Mouse (Mus musculus): ENCODE results near the gene Galnt16.

DNA sequence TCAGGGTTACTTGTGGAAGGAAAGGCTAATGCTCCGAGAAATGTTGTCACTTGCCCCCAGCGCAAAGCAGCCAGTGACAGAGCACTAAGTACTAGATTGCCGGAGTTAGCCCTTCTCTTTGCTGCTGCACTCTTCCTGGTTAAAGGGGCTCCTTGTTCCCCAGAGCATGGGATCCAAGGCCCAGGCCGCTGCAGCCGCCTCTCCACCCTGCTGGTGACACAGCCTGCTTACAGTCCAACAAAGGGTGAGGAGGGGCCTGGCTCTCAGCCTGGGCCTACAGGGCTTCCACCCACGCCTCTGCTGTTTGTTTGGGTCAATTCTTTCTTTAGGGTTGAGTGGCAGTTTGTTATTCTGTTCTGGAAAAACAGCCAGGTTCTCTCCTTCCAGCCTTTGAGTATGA, 80.7 kb downstream of the Galnt16 start:
- TF ChIP-seq POLR2A (IDR thresholded peaks at IDR 0.05; ENCODE audit: extremely low read depth, insufficient read depth, low read length) (no peak), CTCF (IDR thresholded peaks at IDR 0.05; ENCODE audit: extremely low read depth, insufficient read depth, low read length) (no peak)

Measured in cortical plate, adult 2 months (tissue).